Mouse (Mus musculus): ENCODE data around the gene Tnk1.

The Tnk1 gene

GRCm38 (mm10) chr11:69846198-69846680 is 12.3 kb downstream of the Tnk1 start, which contains the start of gene Plscr3:
TSS of gene Plscr3 (plus strand) at chr11:69846376.
- CTCF ChIA-PET: no interaction called here

- CTCF ChIA-PET: no interaction called here
Measured at GRCm38 (mm10) chr11:69838714-69839104, 19.8 kb downstream of the Tnk1 start.

DNA sequence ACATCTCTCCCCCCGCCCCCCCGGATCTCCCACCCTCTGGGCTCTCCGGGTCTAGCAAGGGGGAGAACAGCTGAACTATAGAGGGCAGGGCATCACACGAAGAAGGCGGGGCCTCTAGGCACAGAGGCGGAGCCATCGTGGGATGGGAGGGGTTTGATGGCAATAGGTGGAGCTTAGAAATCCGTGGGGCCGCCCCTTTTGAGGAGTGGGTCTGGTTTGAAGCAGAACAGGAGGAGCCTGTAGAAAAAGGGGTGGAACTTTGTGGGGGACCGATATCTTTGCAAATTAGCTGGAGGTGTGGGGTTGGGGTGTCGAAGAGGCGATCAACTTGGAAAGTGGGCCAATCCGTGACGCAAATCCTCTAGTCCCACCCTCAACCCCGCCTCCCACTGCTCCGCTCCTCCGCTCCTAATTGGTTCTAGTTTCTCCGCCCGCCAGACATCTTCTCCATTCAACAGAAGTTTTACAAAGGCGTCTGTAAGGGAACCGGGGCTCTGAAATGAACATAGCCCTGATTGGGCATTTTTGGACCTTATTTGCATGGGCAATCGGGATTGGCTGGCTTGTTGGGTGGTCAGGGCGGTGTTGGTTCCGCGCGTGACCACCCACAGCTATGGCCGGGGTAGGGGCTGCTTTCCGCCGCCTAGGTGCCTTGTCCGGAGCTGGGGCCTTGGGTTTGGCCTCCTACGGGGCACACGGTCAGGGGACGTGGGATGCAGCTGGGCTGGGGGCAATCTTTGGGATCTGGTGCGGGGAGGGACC is 20.4 kb downstream of the Tnk1 start, which contains the start of gene Tmem256:
Gene Tmem256, plus strand, starts transcription at position 563 of the 762 bp plus-strand sequence.
- CTCF ChIA-PET: interaction anchor here (0.7 kb wide), 1 partner anchor 34 kb away, joined by 3 read pairs; no protein-coding TSS in a partner anchor

- CTCF ChIA-PET: interaction anchor here (0.7 kb wide), 1 partner anchor 34 kb away, joined by 3 read pairs; no protein-coding TSS in a partner anchor
Measured at GRCm38 (mm10) chr11:69837604-69837951, 21.0 kb downstream of the Tnk1 start, which contains the start of gene Nlgn2. TSS of gene Nlgn2 (minus strand) at chr11:69837784.

DNA sequence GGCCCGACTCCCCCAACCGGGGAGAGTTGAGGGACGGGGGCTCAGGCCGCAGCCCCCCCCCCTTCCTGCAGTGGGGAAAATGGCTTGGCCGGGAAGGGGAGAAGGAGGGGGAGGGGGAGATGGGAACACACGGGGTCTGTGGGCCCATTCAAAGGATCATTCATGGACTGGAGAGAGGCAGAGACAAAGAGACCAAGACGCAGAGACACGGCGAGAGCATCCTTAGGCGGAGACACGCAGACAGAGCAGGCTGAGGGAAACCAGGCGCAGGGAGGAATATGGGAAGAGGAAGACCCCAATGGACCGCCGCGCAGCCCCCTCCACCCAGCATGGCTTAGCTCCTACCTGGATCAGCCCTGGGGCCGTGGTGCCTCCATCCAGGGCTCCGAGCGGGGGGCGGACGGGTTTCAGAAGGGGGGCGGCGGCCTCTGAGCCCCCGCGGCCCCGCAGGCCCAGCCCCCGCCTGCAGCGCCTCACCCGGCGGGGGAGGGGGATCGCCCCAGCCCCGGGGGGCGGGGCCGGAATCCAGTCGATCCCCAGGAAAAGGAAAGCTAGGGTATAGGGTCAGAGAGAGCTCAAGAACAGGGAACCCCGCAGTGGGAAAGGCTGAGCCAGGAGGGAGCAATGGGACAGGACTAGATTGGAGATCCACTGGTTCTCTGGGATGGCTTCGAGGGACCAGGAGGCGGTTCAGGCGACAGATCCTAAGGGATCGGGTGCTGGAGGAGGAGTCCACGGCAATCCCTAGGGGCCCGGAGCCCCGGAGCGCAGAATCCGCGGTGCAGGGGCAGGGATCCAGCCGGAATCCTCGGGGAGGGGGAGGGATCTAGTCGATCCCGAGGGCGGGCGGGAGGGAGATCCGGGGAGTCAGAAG is 21.6 kb downstream of the Tnk1 start:
- CTCF ChIA-PET: interaction anchor here (0.8 kb wide), 1 partner anchor 154 kb away, joined by 3 read pairs; no protein-coding TSS in a partner anchor

- CTCF ChIA-PET: no interaction called here
Measured at GRCm38 (mm10) chr11:69835966-69836335, 22.6 kb downstream of the Tnk1 start.

- CTCF ChIA-PET: no interaction called here
Measured at GRCm38 (mm10) chr11:69835326-69835965, 23.1 kb downstream of the Tnk1 start.

DNA sequence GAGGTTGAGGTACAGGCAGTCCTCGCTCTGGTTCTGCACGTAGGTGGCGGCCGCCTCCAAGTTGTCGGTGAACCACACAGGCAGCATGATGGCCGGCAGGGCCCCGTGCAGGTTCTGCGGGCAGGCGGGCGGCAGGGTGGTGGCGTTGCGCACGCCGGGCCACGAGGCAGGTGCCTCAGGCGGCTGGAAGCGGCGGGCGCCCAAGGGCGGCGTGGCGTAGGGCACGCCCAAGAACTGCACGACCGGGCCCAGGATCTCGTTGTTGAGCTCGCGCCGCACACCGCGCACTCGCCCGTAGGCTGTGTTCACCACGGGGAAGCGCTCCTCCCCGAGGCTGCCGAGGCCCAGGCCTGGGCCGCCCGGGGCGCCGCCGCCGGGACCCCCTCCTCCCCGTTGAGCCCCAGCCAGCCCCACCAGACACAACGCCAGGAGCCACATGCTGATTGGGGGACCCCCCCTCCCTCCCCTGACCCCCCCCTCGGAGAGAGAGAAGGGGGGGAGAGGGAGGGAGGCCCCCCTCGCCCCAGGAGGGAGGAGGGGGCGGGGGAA is 24.5 kb downstream of the Tnk1 start:
- CTCF ChIA-PET: no interaction called here

GRCm38 (mm10) chr11:69833554-69833953 is 25.0 kb downstream of the Tnk1 start:
- CTCF ChIA-PET: no interaction called here

DNA sequence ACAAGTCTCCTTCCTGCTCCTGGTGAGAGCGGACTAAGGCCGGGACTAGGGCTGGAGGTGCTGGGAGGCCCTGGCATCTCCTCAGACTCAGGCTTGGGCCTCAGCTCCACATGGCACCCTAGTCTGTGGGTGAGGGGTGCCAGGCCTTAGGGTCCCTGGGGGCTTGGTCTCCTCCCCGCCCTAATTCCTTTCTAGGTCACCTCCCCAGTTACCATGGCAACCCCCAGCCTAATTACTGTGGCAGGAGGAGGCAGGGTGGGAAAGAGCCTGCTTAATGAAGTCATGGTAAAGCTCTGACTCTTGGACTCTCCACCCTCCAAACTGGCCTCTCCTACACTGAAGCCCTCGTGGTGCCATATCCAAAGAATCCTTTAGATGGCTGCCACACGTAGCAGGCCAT is 29.7 kb downstream of the Tnk1 start:
- CTCF ChIA-PET: no interaction called here

DNA sequence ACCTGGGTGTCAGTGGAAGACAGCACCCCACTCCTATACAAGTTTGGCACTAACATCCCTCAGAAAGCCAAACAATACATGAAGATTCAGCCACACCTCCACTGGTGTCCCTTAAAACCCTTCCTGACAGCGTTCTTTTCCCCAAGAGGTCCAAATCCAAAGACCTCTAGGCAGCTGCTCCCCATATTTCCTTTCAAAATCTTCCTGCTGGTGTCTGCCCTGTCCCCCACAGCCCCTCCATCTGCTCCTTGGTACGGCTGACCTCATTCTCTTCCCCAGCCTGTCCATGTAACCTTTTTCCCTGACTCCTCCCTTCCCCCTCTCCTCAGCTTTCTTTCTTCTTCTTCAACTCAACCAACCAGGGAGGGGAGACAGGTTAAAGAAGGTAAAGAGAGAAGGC is 35.1 kb downstream of the Tnk1 start:
- CTCF ChIA-PET: interaction anchor here (0.6 kb wide), 1 partner anchor 127 kb away, joined by 15 read pairs; no protein-coding TSS in a partner anchor

DNA sequence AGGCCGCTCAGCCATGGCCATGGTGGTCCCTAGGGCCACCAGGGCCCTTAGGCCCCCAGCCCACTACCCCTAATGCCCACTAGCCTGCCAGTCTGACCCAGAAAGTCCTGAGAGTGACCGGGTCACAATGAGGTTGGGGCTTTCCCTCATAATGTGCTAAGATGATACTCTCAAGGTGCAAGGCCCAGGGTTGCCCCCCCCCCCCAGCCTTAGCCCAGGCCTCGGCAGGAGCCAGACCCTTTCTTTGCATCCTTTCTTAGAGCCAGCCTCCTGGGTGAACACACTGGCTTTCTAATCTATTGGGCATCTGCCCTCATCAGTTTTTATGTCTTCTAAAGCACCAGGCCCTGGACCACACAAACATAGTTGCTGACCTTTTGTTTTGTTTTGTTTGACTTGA is 36.5 kb downstream of the Tnk1 start, which contains the start of gene Spem1:
Gene Spem1, minus strand, starts transcription at position 101 of the 400 bp plus-strand sequence.
- CTCF ChIA-PET: interaction anchor here (0.6 kb wide), 1 partner anchor 58 kb away, joined by 3 read pairs; no protein-coding TSS in a partner anchor

DNA sequence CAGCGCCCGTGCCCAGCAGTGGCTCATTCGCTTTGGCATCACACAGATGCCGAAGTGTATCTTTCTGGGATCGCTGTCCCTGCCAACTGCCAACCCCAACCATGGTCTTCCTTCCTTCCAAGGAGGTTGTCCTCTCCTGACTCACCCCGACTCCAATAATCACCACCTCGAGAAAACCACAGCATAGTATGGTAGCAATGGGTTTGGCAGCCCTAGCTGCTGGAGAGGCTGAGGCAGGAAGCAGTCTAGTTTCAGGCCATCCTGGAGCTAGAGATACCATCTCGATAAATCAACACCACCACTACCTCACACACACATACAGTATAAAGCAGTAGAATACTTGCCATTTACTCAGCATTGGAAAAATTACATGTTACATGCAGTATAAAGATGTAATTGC is 39.7 kb downstream of the Tnk1 start:
- CTCF ChIA-PET: no interaction called here

DNA sequence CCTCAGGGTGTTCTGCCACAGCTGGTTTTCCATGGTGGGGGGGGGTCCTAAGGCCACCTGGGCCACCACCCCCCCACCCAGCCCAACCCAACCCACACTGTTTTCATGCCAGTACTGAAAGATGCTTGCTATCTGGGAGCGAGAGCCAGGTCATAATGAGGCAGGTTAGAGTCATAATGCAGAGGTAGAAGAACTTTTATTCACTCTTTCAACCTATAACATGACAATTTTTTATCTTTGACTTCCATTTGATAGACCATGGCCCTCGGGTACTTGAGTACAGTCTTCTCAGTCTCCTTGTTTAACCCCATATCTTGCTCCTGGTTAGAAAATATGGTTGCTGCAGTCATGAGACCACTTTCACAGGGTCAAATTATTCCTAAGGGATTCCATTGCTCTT is 40.2 kb downstream of the Tnk1 start, which contains the start of gene Spem2:
Gene Spem2, minus strand, starts transcription at position 101 of the 400 bp plus-strand sequence.
- CTCF ChIA-PET: no interaction called here

DNA sequence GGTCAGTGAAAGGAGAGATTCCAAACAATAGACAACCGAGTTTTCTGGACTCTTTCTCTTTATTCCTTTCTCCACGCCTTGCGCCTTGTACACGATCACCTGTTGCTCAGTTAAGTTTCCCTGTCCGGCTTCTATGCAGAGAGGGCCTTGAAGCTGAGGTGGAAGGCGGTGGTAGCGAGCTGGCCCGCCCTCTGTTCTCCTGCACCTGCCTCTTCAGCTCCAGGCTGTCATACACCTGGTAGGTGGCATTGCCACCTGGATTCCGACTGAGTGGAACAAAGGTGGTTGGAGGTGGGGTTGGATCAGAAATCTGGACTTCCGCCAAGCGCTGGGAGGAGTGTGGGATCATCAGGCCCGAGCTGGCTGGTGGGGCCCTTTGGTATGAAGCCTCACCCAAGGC is 42.0 kb downstream of the Tnk1 start:
- CTCF ChIA-PET: no interaction called here

- CTCF ChIA-PET: no interaction called here
Measured at GRCm38 (mm10) chr11:69815155-69815554, 43.4 kb downstream of the Tnk1 start, which contains the start of gene Gm39566. TSS of gene Gm39566 (minus strand) at chr11:69815298.

GRCm38 (mm10) chr11:69810280-69810679 is 48.2 kb downstream of the Tnk1 start:
- CTCF ChIA-PET: interaction anchor here (0.6 to 0.7 kb wide), 2 partner anchors 156 to 707 kb away, joined by 8 to 24 read pairs; no protein-coding TSS in a partner anchor

GRCm38 (mm10) chr11:69807641-69808040 is 50.9 kb downstream of the Tnk1 start:
- CTCF ChIA-PET: interaction anchor here (0.7 kb wide), 1 partner anchor 120 kb away, joined by 6 read pairs; no protein-coding TSS in a partner anchor

GRCm38 (mm10) chr11:69806378-69806777 is 52.2 kb downstream of the Tnk1 start:
- CTCF ChIA-PET: no interaction called here

DNA sequence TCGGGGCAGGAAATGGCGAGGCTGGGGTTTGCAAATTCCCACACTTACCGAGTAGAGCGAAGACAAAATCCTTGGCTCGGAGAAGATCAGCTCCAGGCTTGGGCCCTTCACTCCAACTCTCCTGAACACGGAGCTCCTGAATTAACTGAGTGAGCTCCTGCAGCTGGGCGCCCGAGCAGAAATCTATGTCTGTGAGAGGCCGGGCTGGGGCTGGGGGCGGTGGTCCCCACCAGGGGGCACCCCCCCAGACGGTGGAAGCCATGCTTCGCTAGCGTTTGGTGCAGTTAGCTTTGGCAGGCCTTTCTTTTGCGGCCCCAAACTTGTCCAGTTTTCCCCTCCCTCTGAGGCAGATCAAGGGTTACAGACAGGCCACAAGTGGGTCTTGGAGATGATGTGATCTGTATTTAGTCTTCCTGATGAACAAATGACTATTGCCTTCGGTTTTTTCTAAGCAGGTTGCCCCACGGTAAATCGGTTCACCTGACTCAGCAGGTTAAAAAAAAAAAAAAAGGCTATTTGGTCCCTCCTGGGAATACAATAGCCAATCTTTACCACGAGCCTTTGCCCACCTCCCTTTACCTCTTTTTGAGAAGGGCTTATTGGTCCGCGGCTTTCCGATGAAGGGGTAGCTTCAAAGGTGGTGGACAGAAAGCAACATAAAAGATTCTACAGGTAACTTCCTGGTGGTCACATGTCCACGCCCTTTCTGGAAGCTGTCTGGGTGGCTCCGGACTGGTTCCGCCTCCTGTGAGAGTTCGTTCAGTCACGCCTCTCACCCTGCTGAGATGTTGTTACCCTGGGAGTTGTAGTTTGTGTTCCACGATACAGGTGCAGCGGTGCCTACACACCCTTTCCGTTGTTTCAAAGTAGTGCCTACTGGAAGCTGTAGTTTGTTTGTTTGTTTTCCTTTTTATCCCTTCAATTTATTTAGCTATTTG is 53.3 kb downstream of the Tnk1 start, which contains the start of gene Tmem102:
Gene Tmem102, minus strand, starts transcription at position 653 of the 938 bp plus-strand sequence.
- CTCF ChIA-PET: interaction anchor here (0.6 to 0.7 kb wide), 2 partner anchors 45 to 129 kb away, joined by 3 to 10 read pairs; no protein-coding TSS in a partner anchor

Data from spleen, embryonic (tissue).